Mouse (Mus musculus) right cerebral cortex, postnatal 4 days (tissue): ENCODE results near the gene Plxna4.

Experiments used
- DNase-seq: peaks from one replicate; pipeline ENCODE4 v3.0.0-alpha.2; 2022

Gene Plxna4

GRCm38 (mm10) chr6:32588056-32588671 lies at the start of gene Plxna4:
Plxna4 (minus strand) TSS chr6:32588192.
- peak; percentile 81 for DNase-seq

DNA sequence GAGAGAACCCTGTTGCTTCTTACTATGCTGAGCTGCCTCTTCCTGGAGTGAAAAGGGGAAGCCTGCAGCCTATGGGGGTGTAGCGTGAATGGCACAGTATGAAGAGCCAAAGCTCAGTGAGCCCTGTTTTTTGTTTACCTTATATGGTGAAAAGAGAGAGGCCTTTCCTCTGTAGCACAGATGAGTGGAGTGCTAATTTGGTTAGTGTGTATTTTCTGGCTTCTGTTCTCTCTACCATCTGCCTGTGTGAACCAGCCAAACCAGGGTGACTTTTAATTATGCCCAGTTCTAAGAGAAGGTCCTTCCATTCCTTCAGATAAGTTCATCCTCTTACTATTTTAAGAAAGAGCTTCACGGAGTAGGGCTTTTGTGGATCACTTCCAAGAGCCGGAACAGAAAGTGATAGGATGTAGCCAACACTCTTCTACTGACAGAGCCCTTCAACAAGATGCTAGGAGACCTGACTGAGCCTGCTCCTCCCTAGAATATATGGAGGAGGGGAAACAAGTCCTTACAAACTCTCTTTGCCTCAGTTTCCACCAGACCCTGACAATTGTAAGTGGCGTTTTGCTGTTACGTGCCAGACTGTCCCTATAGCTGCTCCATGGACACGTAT lies 49.7 kb upstream of the Plxna4 start:
- no peak for DNase-seq

GRCm38 (mm10) chr6:32610712-32611111 lies 22.7 kb upstream of the Plxna4 start:
- DNase-seq, result no peak

- no peak for DNase-seq
Observed at GRCm38 (mm10) chr6:32606787-32607186, 18.8 kb upstream of the Plxna4 start.

DNA sequence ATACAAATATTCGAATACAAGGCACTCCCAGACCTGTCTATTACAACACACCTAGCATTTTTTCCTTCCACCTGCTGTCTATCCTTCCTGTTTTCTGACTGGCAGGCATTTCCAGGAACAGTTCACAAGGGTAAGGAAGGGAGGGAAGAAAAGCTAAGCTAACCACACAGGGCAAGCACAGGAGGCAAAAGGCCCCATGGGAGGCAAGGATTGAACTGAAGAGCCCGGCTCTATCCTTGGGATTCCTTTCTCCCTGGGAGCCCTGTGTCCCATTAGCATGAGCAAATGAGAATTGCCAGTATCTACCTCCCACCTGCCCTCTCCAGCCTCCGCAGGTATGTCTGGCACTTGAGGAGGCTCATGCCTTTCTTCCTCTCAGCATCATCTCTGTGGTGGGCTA lies 17.6 kb upstream of the Plxna4 start:
- DNase-seq, result no peak

DNA sequence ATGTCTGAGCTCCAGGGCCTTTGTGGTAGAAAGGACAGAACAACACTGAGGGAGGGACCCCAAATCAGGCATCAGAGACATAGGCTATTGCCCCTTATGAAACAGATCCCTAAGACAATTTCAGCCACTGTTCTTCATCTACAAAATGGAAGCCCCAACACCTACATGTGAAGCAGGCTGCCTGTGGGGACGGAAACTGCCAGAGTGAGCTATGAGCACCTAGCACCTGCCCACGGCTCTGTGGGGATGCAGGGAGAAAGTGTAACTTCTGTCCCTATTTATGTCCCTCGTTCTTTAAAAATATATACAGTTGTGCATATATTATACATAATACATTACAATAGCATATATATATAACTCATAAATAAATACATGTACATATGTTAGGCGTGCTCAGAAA lies 16.9 kb upstream of the Plxna4 start:
- no peak for DNase-seq

DNA sequence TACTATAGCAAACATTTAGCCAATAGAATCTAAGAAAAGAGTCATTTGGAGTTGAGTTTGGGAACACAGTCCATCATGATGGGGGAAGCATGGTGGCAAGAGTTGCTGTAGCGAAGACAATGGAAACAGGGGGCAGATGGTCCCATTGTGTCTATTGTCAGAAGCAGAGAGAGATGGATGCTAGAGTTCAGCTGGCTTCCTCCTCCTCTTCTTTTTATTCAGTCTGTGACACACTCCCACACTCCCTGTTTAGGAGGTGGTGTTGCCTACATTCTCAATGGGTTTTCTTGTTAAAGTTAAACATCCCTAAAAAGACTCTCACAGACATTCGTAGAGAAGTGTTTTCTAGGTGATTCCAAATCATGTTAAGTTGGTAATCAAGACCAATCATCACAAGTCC lies 14.1 kb upstream of the Plxna4 start:
- no peak for DNase-seq

DNA sequence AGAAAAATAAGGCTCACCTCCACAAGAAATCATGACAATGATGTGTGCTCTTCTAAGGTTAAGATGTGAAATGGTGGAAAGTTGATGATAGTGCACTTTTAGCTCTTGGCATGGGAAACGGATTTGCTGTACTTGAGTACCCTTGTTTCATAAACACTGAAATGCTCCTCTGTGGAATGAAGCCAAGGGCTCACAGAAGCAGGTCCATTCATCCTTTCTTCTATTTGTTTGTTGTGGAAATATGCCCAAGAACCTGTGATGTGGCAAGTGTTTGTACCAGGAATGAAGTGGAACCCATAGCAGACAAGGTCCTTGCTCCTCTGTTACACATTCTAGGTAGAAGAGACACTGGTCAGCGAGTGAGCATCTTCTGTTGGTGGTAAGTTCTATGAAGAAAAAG lies 13.3 kb upstream of the Plxna4 start:
- DNase-seq, result no peak

- no peak for DNase-seq
Observed at GRCm38 (mm10) chr6:32595591-32595990, 7.6 kb upstream of the Plxna4 start.

DNA sequence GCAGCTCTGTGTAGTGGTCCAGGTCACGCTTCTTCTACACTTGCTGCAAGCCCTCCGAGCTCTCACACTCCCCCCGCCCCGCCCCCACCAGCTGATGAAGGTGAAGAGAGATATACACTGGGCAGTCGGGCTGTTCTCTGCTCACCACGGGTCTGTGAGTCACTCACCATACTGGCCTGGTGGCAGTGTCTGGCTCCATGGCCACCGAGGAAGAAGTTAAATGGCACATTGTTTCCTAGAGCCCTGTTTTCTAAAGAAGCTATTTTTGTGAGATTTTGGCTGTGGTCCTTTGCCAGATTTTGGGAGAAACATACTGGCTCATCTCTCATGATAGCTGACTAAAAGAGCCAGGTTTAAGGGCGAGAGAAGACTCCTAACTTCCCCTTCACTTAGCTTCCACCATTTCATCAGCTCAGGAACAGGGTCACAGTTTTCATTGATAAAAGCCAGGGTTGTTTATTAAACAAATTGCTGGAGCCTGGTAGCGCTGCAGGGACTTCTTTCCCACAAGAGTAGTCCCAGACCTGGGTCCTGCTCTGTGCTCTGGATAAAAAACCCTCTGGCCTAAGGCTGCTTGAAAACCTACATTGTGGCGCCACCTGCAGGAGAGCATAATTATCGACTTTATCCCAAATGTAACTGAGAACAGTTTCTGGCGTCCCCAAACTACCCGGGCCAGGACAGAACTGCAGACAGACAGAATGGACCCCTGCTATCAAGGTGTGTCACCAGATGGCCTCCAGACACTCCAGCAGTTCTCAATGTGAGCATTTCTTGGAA lies 3.2 kb upstream of the Plxna4 start:
- peak; percentile 86 for DNase-seq

DNA sequence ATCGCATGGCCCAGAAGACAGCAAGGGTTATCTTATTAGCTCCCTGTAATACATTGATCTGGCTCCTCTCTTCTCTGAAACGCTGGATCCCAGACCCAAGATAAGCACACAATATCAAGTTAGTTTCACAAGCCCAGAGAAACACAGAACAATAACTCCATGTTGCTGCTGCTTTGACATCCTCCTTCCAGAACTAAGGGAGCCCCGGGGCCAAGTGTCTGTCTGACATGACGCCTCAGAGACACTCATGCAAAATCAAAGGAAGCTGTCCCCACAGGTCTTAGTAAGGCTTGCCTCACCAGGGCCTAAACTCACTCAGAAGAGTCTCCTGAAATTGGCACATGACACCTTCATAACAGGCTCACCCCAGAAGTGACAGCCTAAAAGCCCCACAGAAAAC lies 1.6 kb upstream of the Plxna4 start:
- DNase-seq, result no peak

DNA sequence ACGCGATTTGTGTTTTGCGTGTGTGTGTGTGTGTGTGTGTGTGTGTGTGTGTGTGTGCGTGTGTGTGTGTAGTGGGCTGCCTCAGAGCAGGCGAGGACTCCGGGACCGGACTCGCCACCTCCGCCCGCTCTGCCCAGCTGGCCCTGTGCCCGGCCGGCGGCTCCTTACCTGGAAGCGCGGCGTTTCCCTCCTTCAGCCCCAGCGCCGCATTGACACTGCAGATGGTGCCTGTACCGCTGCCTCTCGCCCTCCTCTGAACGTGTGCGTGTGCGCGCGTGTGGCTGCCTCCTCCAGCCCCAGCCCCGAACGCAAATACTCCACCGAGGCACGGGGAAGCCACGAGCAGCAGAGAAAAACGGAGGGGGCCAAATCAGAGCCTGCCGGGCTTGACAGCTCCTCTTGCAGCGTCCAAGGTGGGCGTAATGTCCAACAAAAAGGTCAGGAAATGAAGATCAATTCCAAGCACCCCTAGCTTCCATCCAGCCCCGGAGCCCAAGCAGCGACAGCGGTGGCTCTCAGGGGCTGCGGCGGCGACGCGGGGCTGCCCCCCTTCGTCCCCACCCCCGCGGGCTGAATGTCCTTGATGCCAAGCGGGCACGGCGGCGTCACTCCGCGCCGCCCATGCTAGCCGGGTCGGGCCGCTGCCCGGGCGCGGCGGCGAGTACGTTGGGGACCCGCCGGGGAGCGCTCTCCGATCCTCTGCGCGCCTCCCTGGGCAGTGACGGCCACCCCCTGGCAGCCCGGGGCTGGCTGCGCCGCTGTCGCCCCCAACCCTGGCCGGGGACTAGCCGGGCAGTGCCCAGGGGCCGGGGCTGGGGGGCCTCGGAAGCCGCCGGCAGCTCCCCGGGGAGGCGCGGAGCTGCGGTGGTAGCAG lies 619 bp downstream of the Plxna4 start:
- DNase-seq, result peak; percentile 67

DNA sequence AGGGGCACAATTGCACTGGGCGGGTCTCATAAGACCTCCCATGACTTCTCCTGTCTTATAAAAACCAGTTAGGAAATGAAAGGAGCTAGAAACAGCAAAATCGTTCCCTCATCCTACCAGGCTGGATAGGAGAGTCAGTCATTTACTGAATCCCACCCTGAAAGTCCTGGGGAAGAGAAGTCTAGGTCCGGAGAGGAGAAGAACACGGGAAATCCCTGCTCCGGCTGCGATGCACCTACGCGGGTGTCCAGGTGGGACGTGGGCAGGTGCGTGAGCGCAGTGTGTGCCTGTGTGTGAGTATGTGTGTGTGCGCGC lies 1.2 kb downstream of the Plxna4 start:
- no peak for DNase-seq

DNA sequence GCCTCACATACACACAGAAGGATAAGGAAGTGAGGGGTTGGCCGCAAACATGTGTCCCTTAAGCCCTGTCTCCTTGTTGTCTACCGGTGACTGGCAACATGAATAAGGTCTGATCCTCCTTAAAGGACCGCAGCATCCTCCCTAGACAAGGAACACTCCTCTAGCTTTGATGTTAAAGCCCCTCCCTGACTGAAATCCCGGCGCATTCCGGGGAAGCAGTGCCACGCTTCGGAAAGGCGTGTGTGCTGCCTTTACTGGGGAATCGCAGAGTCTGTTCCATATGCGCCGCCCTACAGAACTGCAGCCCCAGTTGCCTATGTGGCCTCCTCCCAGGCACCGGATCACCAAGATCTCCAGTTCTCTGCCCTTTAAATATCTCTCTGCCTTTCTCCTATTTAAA lies 1.6 kb downstream of the Plxna4 start:
- DNase-seq, result peak; percentile 63

GRCm38 (mm10) chr6:32585211-32585610 lies 2.8 kb downstream of the Plxna4 start:
- no peak for DNase-seq

DNA sequence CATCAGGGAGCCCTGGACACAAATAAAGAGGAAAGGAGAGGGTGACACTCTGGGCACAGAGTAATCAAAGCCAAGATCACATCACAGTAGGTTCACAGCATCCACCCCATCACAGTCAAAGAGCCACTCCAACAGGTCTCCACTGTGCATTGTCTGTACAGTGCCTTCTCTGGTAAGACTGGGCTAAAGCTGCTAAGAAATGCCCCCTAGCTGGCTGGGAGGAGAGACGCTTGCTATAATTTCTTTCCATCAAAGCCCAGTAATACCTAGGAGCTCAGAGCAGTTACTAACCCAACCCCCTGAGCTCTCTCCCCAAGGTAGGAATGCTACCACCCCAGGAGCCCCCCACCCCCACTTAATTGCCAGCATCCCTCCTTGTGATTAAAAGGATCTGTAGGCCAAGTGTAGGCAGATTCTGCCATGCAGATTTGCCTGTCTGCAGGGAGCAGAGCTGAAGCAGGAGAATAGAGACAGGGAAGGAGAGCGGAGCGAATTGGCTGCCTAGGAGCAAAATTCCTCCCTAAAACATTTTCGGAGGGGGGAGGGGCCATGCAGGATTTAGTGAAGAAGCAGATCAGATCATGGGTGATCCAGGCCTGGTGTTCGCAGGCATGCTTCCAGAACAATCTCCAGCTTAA lies 3.6 kb downstream of the Plxna4 start:
- peak; percentile 56 for DNase-seq

GRCm38 (mm10) chr6:32583582-32583981 lies 4.4 kb downstream of the Plxna4 start:
- peak; percentile 24 for DNase-seq

DNA sequence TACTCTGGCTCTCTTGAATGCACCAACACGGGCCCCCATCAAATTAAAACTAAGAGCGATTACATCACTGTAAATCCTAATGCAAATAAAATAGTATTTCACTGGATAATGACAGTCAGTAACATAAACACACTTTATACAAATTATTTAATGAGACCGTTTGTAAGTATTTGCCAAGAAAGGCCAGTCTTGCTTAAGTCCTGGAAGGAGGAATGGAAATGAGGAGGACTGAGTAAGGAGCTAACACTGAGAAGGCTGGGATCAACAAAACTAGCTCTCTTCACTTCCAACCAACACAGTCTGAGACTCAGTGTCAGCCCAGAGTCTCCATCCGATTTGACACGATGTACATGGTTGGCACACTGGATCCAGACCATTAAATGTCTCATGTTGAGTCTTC lies 16.5 kb downstream of the Plxna4 start:
- DNase-seq, result no peak

DNA sequence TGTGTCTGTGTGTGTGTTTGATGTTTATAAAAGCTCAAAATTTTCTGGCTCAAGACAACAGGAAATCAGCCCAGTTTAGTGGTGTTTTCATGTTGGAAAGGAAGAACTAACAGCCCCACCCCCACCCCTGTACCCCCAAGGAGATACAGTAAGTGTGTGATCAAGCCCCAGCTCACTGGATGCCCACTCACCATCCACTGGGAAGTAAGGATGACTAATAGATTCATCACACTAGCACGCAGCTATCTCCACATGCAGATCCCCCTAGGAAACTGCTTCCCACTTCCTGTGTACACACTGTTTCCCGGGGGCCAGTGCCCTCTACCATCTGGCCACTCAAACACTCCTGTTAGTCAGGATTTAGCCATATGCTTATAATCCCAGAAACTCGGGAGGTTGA lies 17.5 kb downstream of the Plxna4 start:
- no peak for DNase-seq

DNA sequence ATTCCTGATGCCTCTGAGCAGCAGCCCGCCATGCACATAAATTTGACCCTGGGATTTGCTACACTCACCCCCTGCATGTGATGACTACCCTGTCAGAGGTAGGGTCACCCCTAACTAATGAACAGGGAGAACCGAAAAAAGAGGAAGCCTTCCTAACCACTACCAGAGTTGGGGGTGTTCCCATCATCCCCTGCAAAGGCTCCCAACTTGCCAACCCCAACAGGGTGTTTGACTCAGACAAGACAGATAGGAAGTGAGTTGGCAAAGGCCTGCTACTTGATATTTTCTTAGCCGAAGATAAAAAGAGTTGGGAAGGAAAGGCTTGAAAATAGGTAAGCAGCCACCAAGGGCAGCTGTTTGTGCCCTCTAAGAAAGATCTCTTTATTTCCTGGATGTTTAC lies 18.1 kb downstream of the Plxna4 start:
- no peak for DNase-seq

GRCm38 (mm10) chr6:32546915-32547314 lies 41.1 kb downstream of the Plxna4 start:
- no peak for DNase-seq

DNA sequence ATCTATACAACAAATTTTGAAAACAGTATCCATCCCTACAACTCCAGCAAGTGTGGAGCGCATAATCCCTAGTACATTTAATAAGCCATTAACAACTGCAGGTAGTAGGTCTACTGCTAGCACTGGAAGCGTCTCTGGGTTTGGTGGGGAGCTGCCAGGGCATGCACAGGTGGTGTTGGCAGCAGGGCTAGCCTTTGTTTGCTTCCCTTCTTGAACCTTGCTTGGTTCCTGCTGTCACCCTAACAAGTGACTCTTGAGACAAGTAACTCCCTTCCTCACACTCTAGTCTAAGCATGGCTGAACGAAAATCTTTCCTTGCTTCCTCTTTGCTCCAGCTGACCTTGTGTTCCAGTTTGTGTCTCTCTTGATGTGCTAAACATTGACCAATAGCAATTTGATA lies 44.0 kb downstream of the Plxna4 start:
- DNase-seq, result no peak

GRCm38 (mm10) chr6:32540155-32540554 lies 47.8 kb downstream of the Plxna4 start:
- no peak for DNase-seq
